Mouse (Mus musculus): Measurements from ENCODE around the gene Ly6g5c.

- TF ChIP-seq CTCF (IDR thresholded peaks at IDR 0.05; ENCODE audit: low read depth), result no peak
- no peak for TF ChIP-seq EP300 (IDR thresholded peaks at IDR 0.05; ENCODE audit: low read depth)
These were observed 47.4 kb downstream of the Ly6g5c start for GRCm38 (mm10) chr17:35155451-35155850.
